Mouse (Mus musculus) right cerebral cortex, postnatal 25 days (tissue): ENCODE measurements at regions not wholly inside any gene's neighbourhood (a gene's known extent, or its start where the extent isn't known, plus 50 kb on each side); places are given as distances from the start of the nearest gene placed in this dataset.
A peak's percentile ranks its signal among the peaks of the same experiment; 100 is the strongest.

ENCODE experiments used
- DNase-seq: peaks from one replicate; pipeline ENCODE4 v3.0.0; 2022

DNA sequence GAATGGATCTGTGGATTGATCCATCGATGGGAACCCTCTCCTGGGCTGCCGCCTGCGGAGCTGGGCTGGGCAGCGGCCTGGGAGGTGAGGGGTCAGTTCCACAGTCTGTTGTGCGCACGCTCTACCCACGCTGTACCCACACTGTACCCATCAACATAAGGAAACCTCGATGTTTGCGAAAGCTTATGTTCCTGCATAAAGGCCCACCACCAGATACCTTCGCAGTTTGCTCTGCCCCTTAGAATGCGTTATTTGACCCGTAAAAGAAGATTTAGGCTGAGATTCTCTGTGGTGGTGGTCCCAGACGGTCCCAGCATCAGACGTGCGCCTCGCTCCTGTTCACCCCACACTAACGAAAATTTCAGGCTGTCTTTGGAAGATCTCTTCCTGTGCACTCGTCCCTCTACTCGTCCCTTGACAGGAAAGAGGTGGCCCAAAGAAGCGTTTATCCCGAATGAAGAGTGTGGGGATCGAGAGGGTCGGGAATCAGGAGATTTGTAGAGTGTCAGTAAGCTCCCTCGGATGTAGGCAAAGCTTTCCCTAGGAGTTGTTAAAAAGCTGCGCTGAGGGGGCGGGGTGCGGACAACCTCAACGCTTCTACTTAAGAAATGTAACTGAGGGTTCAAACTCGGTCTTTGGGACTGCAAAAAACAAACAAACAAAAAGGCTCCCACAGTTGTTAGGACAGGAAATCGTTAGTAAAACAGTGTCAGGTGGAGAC is 123.9 kb downstream of the Tmem161b start:
- DNase-seq: peak; percentile 31

DNA sequence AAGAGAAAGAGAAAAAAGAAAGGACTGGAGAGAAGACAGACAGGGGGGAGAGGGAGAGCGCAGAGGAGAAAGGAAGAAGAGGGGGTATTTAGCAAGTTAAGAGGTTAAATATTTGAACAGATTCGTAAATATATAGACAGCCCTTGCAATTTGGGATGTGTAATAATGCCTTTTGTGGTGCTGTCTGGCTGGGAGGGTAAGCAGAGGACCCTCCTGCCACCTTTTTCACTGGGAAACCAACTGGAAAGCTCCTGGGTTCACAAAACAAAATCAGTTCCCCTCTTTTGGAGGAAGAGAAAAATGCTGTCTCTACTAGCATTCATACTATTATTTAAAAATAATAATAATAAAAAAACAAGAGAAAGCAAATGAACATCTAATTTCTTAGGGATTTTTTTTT is 124.5 kb downstream of the Tmem161b start:
- DNase-seq: no peak

DNA sequence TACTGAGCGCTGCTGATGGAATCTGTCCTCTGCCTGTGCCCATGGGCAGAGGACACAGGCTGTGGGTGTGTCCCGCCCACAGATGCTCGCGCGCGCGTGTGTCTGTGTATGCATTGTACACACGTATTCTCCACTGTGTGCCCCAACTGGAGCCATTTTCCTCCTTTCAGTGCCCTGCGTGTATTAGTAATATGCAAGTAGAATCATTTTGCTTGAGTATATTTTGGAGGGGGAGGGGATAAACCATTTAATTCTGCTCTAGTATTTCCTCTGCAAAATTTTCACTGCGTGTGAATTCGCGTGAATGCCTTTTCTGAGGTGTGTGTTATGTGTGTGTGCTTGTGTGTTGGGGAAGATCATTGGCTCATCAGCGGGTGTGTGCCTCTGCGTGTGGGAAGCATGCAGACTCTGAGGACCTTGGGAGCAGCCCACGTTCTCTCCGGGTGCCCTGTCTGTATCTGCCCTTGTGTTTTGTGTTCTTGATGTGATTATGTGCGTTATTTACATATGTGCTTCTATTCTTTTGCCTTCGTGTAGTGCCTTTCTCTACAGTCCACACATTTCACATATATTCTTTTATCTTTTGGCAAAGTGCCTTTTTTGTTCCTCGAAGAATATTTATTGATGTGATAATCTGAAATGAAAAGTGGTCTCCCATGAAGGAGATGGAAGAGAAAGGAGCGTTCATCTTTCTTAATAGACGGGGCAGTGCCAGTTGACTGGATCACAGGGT is 125.3 kb downstream of the Tmem161b start:
- peak; percentile 48 for DNase-seq

DNA sequence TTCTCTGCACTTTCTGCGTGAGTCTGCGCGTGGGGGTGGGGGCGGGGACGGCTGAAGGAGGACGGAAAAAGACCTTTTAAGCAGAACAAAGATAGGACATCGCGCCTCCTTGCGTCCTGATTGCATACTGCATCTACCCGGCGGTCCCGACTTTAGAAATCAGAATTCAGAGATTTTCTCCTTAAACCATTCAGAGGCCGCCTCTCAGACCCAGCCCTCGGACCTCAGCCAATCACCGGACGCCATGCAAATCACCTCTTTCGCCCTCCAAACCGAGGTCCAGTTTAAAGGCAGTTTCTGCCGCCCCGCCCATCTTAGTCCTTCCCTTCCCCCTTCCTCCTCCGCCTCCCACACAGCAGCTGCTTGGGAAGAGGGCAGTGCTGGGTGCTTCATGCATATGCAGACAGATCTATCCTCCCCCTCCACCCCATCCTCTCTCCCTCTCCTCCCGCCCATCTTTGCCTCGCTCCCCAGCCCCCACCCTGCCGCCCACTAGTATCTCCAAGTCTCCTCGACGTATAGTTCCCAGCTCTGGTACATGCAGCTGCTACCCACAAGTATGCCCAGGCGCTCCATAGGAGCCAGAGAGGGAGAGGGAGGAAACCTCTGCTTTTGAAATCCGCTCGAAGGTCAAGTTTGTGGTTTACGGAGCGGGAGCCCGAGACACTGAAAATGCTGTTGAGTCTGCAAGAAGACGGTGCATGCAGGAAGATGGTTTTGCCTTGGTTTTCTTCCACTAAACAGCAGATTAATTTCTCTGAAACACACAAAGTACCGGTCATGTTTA is 126.0 kb downstream of the Tmem161b start:
- DNase-seq: peak; percentile 97

DNA sequence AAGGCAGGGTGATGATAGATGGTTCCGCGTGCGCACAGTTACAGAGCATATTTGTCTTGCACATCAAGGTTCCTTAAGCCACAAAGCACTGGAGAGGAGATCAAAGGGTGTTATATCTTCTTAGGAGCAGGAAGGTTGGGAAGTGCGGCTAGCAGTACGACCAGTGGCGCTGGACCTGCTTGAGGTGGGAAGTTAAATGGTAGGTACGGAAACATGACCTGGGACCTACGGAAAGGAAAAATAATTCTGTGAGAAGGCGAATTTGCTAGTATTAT is 126.5 kb downstream of the Tmem161b start:
- no peak for DNase-seq

DNA sequence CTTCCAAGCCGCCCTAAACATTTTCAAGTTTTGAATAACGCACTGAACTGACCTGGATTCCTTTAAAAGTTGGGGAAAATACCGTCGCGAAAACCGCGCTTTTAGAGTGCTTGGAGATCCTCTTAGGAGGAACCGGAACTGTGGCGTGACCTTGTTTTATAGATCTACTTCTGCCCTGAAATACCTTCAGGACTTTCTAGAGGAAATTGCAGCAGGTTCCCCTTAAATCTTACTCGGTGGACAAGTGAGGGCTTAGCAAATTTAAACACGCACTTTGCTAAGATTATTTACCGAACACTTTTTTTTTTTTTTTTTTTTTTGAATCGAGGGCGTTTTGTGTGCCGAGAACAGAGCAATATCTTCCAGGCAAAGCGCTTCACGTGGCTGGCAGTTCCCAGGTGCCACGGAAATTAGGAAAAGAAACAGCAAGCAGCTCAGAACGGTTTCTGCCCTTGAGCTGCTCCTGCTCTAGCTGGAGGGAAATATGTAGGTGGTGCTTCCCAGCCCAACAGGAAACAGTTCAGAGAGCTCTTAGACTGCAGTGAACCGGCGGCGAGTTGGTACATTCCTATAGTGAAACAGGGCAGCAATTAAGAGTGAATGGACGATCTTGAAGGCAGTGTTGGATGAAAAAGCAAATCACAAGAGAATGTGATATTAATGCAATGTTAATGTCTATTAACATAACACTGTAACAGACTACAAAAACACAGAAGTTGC is 127.1 kb downstream of the Tmem161b start:
- peak; percentile 64 for DNase-seq

DNA sequence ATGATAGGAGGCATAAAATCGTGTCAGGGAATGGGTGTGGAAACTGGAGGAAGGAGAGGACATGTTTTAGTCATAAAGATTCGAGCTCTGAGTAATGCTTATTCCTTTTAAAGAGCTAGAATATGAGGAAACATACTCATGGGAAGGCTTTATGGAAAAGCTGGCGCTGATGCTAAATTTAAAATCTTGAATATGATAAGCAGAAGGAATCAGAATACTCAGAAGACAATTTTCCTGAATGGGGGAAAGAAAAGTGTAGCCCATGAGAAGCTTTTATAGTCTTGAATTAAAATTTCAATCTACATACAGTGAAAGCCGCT is 127.6 kb downstream of the Tmem161b start:
- no peak for DNase-seq

DNA sequence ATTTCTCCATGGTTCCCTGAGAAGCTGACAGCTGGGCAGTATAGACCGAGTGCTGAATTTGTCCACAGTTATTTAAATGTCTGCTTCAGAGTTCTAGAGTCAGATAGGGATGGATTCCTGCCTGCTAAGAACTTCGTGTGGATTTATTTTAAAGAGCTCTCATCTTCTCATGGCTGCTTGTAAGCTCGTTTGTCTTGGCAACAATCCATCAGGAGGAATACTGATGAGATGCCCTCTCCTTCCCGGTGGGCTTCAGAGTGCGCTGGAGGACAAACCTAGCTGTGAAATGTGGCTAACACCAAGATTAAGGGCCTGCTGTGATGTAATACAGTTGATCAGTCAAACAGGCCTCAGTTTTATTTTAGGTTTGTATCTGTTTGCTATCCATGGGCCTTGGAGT is 128.7 kb downstream of the Tmem161b start:
- no peak for DNase-seq

DNA sequence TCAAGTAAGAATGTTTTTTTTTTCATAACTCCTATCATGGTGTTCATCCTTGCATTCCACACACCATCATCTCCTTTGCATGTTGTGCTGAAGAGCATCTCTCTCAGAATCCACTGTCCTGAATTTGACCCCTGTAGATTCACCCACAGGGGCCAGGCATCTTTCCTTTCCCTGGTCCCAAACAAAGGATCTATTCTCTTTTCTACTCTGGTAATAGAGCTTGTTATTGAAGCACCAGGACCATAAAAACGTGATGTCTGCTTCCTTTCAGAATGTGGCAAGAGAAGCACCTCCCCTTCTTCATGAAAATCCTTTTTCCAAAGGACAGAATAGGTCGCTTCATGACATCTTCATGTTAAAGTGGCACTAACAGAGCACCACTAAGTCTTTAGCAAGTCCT is 134.4 kb downstream of the Tmem161b start:
- no peak for DNase-seq

DNA sequence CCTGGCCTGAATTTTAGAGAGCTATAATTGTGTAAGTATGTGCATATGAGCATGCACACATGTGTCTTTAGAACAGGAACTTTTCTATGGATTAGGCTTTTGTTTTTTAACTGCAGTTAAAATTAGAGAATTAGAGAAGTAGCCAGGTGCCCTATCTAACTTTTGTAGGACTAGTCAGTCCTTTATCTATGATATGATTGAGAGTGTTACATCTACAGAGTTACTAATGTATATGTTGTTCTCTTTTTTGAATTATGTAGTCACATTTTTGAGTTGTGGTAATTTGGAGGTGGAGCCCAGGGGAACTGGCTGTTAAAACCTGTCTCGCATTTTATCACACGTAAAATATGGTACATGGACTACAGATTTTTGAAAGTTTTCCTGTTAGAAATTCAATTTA is 138.4 kb downstream of the Tmem161b start:
- no peak for DNase-seq

DNA sequence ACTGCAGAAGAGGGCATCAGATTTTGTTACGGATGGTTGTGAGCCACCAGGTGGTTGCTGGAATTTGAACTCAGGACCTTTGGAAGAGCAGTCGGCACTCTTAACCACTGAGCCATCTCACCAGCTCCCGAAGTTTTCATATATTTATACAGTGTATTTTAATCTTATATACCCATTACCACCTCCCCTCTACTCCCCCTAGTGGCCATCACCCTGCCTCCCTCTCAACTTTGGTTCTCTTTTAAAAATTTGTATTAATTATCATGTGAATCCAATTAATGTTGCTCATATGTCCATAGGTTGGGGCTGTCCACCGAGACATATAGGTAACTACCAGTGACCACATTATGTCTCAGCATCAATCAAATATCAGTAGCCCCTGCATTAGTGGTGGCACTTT is 142.0 kb downstream of the Tmem161b start:
- no peak for DNase-seq

DNA sequence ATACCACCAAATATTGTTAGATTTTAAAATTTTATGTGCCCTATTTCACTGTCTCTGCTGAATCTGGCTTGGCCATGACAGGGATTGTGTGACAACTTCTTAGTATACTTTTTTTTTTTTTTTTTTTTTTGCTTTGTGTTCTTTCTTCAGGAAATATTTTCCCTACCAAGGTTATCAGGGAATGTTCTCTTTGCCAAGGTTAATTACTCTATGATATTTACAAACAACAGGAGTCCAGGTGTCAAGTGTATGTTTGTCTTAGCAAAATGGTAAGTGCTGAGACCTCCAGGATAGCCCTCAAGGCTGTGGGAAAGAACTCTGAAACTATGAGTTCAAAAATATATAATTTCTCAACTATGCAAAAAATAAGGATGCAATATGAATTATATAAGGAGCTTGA is 143.4 kb downstream of the Tmem161b start:
- no peak for DNase-seq

DNA sequence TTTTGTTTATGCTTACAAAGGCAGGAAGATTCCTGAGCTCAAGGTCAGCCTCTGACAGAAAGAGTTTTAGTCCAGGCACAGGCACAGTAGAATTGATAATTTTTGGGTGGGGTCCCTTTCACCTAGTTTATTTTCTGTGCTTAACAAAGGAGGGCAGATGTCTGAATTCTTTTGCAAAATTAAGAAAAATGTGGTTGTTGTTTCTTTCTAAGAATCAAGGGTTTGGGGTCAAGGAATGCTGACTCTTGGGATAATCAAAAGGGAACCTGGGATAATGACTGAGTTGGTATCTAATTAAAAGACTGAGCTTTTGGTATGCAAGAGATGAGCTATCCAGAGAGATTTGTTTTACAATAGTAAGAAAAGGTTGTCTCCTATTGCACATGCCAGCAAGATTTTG is 143.9 kb downstream of the Tmem161b start:
- no peak for DNase-seq

DNA sequence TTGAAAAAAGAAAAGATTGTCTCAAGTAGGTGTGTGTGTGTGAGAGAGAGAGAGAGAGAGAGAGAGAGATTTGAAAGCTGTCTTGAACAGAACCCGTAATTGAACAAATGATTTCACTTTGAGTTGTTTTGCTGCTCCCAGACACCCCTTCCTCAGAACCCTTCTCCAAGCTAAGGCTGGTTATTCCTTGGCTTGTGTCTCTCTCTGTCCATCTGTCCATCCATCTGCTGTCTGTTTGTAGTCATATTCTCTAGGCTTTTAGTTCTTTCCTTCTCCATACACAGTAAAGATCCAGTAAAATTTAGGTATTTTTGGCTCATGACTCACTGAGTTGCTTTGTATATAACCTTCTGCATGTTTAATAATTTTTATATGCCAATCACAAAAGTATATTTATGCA is 144.7 kb downstream of the Tmem161b start:
- no peak for DNase-seq

DNA sequence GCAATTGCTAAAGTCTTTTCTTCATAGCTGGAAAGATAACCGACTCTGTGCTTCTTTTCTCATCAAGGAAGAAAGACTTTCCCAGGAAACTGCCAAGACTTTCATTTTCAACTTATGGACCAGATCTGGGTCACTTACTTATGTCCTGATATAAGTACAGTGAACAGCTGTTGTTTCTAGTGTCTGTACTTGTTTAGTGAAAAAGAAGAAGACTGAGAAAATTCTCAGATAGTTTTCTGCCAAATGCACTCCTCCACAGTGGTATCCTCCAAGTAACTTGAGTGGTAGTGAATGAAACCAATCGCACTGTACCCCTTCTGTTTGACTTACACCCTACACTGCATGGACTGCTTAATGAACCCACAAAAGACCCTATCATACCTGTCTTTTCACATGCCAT is 146.1 kb downstream of the Tmem161b start:
- no peak for DNase-seq

DNA sequence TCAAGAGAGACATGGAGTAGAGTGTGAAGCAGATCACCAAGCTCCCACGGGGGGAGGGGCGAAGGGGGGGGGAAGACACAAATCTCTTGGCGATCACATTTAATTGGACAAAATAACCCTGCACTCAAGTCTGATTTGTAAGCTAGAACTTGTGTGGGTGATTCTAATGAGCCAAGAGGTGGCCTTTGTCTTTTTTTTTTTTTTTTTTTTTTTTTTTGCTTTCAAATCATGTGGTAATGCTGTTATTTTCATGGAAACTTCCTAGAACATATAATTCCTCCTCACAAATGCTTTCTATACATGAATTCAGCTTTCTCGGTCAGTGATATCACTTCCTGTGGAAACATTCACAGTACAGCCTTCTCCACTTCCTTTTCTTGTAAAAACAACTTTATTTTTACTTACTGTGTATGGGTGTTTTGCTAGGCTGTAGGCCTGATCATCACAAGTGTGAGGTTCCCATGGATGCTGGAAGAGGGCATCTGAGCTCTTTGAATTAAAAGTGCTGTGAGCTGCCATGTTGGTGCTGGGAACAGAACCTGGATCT is 152.7 kb downstream of the Tmem161b start:
- DNase-seq: no peak

DNA sequence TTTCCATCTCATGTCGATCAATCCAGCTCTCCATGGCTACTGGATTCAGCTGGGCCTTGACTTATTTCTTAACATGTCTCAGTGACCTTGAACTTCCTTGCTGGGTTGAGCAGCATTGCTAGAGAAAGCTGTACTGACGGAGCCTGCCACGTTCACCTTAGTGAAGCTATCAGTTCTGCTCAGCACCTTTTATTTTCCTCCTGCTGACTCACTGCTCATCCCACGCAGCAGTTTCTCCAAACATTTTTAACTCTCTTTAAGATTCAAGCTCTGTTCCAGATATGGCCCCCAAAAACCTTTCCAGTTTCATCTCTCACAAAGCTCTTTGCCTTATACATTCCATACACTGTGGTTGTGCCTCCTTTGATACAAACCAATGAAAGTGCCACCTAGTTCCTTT is 153.8 kb downstream of the Tmem161b start:
- peak; percentile 38 for DNase-seq

DNA sequence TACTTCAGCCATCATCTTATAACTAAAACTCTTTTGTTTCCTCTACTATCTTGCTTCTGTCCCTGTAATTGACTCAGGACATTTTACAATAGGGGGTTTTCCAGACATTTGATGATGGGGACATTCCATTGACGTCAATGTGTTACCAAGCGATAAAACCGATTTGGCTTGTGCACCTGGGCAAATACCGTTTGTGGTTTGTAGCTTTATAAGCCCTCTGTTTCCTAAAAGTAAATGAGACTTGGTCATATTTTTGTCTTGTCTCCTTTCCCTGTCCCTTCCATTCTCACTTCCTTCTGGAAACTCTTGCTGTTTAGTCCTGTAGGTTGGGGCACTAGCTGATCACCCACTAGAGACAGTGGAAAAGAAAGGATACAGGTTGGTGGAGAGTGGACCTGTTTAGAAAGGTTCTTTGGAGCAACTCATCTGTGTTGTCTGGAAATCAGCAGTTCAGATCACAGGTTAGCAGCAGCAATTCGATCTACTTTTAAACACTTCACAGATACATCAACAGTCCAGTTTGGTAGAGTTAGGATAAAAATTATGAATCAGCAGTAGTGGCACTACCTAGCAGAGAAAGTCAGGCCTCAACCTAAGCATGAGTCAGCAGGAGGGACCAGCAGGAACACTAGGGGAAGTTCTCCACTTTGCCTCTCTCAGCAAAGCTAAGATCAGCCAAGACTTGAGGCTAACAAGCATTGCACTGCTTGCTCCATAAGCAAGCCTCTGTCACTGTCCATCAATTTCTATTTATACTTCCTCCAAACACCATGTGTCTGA is 156.6 kb downstream of the Tmem161b start:
- DNase-seq: no peak

DNA sequence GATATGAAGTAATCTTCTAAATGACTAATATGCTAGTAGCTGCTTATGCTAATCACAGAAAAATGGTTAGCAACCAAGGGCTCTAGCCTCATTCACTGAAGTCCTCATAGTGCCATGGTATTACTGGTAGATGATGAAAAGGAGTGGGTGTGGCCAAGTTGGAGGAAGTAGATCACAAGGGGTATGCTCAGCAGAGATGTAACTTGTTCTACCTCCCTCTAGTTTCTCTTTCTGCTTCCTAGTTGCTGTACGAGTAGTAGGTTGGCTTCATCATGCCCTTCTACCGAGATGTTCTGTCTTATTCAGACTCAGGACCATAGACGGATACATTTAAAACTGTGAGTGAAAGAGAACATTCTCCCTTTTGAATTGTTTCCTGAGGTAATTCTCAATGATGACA is 169.5 kb downstream of the Tmem161b start:
- no peak for DNase-seq

DNA sequence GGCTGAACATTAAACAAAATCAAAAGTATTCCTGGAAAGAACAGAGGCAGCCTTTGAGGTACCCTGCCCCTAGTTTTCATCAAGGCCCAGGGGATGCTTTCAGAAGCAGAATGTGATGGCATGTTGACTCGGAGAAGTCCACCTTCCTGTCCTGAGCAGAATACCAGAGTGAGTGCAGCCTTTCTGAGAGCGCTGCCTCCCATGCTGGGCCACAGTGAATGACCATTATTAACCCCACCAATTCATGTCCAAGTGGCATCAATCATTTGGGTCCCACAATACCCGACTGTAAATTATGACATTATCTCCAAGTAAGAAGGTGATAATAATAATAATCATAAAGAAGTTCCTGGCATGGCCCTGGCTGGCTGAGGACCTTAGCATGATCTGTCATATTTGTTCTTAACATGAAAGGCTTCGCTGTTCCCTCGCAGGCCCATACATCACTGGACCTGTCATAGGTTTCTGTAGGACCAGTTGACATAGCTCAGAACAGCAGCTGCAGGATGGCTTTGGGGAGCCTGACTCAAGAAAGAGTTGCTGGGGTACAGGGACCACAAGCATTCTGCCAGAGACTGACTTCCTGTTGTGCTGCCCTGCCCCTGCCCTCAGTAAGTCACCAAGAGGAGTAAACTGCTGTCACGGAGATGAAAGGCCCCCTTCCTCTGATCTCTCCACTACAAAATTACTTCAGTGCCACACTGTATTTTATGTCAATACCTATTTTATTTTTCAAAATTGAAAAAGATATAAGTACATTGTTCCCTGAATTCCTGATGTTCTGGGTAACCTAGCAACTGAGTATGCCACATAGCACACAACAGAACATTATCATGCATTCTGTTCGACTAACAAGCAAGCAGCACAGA is 176.6 kb downstream of the Tmem161b start:
- DNase-seq: no peak

DNA sequence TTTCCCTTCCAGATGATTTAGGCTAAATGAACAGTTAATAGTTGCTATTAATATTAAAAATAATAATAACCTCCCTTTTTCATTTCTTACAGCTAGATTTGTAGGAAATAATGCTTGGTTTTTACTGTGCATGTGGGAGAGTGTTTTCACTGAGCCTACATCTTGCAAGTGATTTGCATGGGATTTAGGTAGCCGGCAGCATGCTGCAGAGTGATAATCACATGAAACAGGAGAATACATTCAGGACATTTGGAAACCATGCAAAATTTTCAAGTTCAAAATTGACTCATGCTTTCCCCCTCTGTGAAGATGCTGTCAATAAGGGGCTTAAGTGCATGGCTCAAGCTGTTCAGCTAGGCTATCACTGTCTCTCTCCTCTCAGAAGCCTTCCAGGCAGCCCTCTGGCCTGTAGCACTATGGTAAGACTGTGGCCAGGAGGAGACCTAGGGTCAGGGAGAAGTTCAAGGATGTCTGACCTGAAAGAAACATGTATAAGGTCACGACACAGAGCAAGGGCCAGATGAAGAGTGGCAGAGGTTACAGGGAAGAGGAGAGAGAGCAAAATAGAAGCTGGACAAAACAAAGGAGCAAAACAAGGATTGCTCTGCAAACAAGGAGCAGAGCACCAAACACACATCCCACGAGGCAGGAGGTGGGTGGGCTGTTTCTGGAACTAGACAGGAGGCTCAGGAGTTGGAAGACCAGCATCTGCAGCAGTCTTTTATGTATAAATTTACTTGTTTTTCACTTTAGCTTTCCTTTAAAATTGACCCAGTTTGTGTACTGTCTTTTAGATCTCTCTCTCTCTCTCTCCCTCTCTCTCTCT is 177.5 kb downstream of the Tmem161b start:
- peak; percentile 27 for DNase-seq
